Mouse (Mus musculus): ENCODE measurements at regions not wholly inside any gene's neighbourhood (a gene's known extent, or its start where the extent isn't known, plus 50 kb on each side); places are given as distances from the start of the nearest gene placed in this dataset.

- no peak for TF ChIP-seq CTCF (IDR thresholded peaks at IDR 0.05; ENCODE audit: low read depth, low read length)
- no peak for TF ChIP-seq POLR2A (IDR thresholded peaks at IDR 0.05; ENCODE audit: insufficient read depth, low read length)
- TF ChIP-seq EP300 (IDR thresholded peaks at IDR 0.05; ENCODE audit: insufficient read depth, low read depth, low read length), result no peak
Observed at GRCm38 (mm10) chr5:41550063-41550462, 157.9 kb downstream of the Rab28 start.
